Mouse (Mus musculus) adrenal gland, postnatal 4 days (tissue): ENCODE data around the gene Far1. TPM values are rescaled to one million over a fixed set of nuclear protein-coding genes. Genes with fewer than 3 reads are reported as not detected.

Experiments
- total RNA-seq, 2 experiments: library from RNA; stranded (reverse); gene quantifications; 2 replicates each; pipeline ENCODE4 v1.2.3; 2021

Far1 gene
- total RNA-seq, 2 experiments from 2014 or later, result 51.7 to 66.1 TPM

Other genes with a start within 250 kb of the Far1 start
- gene Btbd10, start 144.4 kb upstream of the Far1 start, total RNA-seq, result 10 to 100 TPM; 16.7 to 19.3 TPM
- not detected for gene Pth, start 125.3 kb upstream of the Far1 start, total RNA-seq